Mouse (Mus musculus): ENCODE measurements at regions not wholly inside any gene's neighbourhood (a gene's known extent, or its start where the extent isn't known, plus 50 kb on each side); places are given as distances from the start of the nearest gene placed in this dataset.

- Histone ChIP-seq H3K9me3 (no peaks in the 10 kb centered on the region), H3K36me3 (no peaks in the 10 kb centered on the region), H3K27ac (no peak overlapping the region), H3K9ac (no peak overlapping the region), H3K27me3 (peaks cover 5% of the 10 kb centered on the region), H3K4me2 (no peak overlapping the region), H3K4me3 (no peak overlapping the region), H3K4me1 (0 out of 2 replicates have a peak, but pooled peaks cover 2% of the 10 kb centered on the region)
- 58% methylated on average over 9 of the region's 9 CpGs for WGBS
- ATAC-seq (ENCODE audit: insufficient number of reproducible peaks, insufficient read depth, low FRiP score, low TSS enrichment, low read depth), result no peak
These were observed 56.3 kb upstream of the Tmtc1 start for GRCm38 (mm10) chr6:148500251-148501179.

All from embryonic facial prominence, embryonic 13.5 days (tissue).